11 mouse cellular contexts compared by ENCODE assay signal in genomic region chr15:102922012-102922362, GRCm38 (mm10). TPM values are rescaled to one million over a fixed set of nuclear protein-coding genes. Genes with fewer than 3 reads are reported as not detected.
DNase-seq lines count a peak whose midpoint lies in the region; ATAC-seq lines count a peak whose summit lies in the region.
"Had no signal": no experiment of that assay in that cellular context is flagged by ENCODE, and none has a peak within 500 bp of the region (broad histone marks: within the 10 kb centered on the region; RNA-seq: fewer than 3 reads in every experiment).

No protein-coding gene starts in this region.

- no peaks in the 10 kb centered on the region for H3K9me3 ChIP-seq in heart, embryonic 10.5 days
- H3K9me3 ChIP-seq in midbrain, embryonic 12.5 days, result no peaks in the 10 kb centered on the region
- no peaks in the 10 kb centered on the region for H3K9me3 ChIP-seq in midbrain, embryonic 15.5 days
- no peaks in the 10 kb centered on the region for H3K9me3 ChIP-seq in limb, embryonic 10.5 days (replicated peaks)
- H3K9me3 ChIP-seq: hindbrain, embryonic 15.5 days had no signal

- no peak overlapping the region for H3K4me2 ChIP-seq in midbrain, embryonic 12.5 days (replicated peaks)
- H3K4me2 ChIP-seq in midbrain, embryonic 15.5 days, result no peak overlapping the region
- H3K4me2 ChIP-seq: hindbrain, embryonic 15.5 days had no signal

- H3K27me3 ChIP-seq in heart, embryonic 10.5 days (ENCODE audit: insufficient read depth, poor library complexity, severe bottlenecking), result peaks cover 100% of the 10 kb centered on the region
- peaks cover 99% of the 10 kb centered on the region for H3K27me3 ChIP-seq in midbrain, embryonic 12.5 days
- peaks cover 94% of the 10 kb centered on the region for H3K27me3 ChIP-seq in midbrain, embryonic 15.5 days (replicated peaks)
- peaks cover 100% of the 10 kb centered on the region for H3K27me3 ChIP-seq in limb, embryonic 10.5 days (ENCODE audit: low read depth, poor library complexity, severe bottlenecking)

- no peaks in the 10 kb centered on the region for H3K36me3 ChIP-seq in heart, embryonic 10.5 days
- H3K36me3 ChIP-seq in midbrain, embryonic 12.5 days, result no peaks in the 10 kb centered on the region
- no peaks in the 10 kb centered on the region for H3K36me3 ChIP-seq in midbrain, embryonic 15.5 days (replicated peaks)
- no peaks in the 10 kb centered on the region for H3K36me3 ChIP-seq in limb, embryonic 10.5 days
- H3K36me3 ChIP-seq: hindbrain, embryonic 15.5 days had no signal

- DNase-seq in heart, embryonic 10.5 days (ENCODE audit: low spot score), result no peak
- no peak for DNase-seq in heart, adult 11 months
- peak; percentile 68 for DNase-seq in limb, embryonic 10.5 days (ENCODE audit: low spot score)
- DNase-seq in urinary bladder, postnatal 36 days (ENCODE audit: low spot score in 2 of 2), result peak; percentile 46 to 68
- DNase-seq in spleen, postnatal 10 days (ENCODE audit: low spot score in 2 of 2), result no peak

- no peak for ATAC-seq in midbrain, embryonic 12.5 days (ENCODE audit: low FRiP score, low read depth)
- ATAC-seq in midbrain, embryonic 15.5 days (replicated peaks), result no peak
- ATAC-seq in megakaryocyte, adult 5-6 weeks (ENCODE audit: poor library complexity, severe bottlenecking), result no peak

- H3K27ac ChIP-seq in heart, embryonic 10.5 days, result no peak overlapping the region
- H3K27ac ChIP-seq in midbrain, embryonic 12.5 days (replicated peaks), result no peak overlapping the region
- no peak overlapping the region for H3K27ac ChIP-seq in midbrain, embryonic 15.5 days
- H3K27ac ChIP-seq in limb, embryonic 10.5 days, result peak overlapping the region; percentile 66
- H3K27ac ChIP-seq: hindbrain, embryonic 15.5 days had no signal

- WGBS in heart, embryonic 10.5 days, result 0% methylated on average over 24 of the region's 24 CpGs
- 0% methylated on average over 17 of the region's 24 CpGs for WGBS in midbrain, embryonic 12.5 days
- under 1% methylated on average over 23 of the region's 24 CpGs for WGBS in midbrain, embryonic 15.5 days
- WGBS in limb, embryonic 10.5 days, result 0% methylated on average over 24 of the region's 24 CpGs

- peak overlapping the region; percentile 48 for H3K4me3 ChIP-seq in heart, embryonic 10.5 days
- H3K4me3 ChIP-seq in midbrain, embryonic 12.5 days, result peak overlapping the region; percentile 32; the same call in 1 of the 2 replicates
- H3K4me3 ChIP-seq in midbrain, embryonic 15.5 days, result no peak overlapping the region
- H3K4me3 ChIP-seq in limb, embryonic 10.5 days, result peak overlapping the region; percentile 41
- H3K4me3 ChIP-seq: hindbrain, embryonic 15.5 days had no signal

- peaks cover 15% of the 10 kb centered on the region for H3K4me1 ChIP-seq in heart, embryonic 10.5 days
- H3K4me1 ChIP-seq in midbrain, embryonic 12.5 days, result peaks cover 13% of the 10 kb centered on the region
- H3K4me1 ChIP-seq in midbrain, embryonic 15.5 days, result peaks cover 8% of the 10 kb centered on the region; the same call in 1 of the 2 replicates
- peaks cover 17% of the 10 kb centered on the region for H3K4me1 ChIP-seq in limb, embryonic 10.5 days

- H3K9ac ChIP-seq in midbrain, embryonic 12.5 days (replicated peaks), result no peak overlapping the region
- H3K9ac ChIP-seq in midbrain, embryonic 15.5 days, result no peak overlapping the region
- H3K9ac ChIP-seq: hindbrain, embryonic 15.5 days had no signal

RNA-seq across cellular contexts. Expression of gene Hoxc13, which starts 1.1 kb away (rescaled TPM):
- polyA plus RNA-seq in heart, embryonic 10.5 days (2016; fragmentation: Nextera tagmentation; extraction: Ambion mirVana), result not detected in 2 replicates
- 0.23 and 0.24 TPM in 2 replicates for polyA plus RNA-seq in midbrain, embryonic 12.5 days (2016; fragmentation: Nextera tagmentation; extraction: Ambion mirVana)
- polyA plus RNA-seq in midbrain, embryonic 15.5 days (2015; fragmentation: Nextera tagmentation; extraction: Ambion mirVana), result not detected in 2 replicates
- 0.51 and 1.2 TPM in 2 replicates for polyA plus RNA-seq in limb, embryonic 10.5 days (2016; fragmentation: Nextera tagmentation; extraction: Ambion mirVana)
- not detected in 2 replicates for total RNA-seq in megakaryocyte, adult 5-6 weeks (2015)
- not detected in 2 replicates for total RNA-seq in megakaryocyte, adult 5-6 weeks (2017)
- total RNA-seq: left cerebral cortex, postnatal 36 days; neutrophil, adult 5-6 weeks had no signal
- polyA plus RNA-seq: hindbrain, embryonic 15.5 days had no signal

RNA-seq across cellular contexts. Expression of gene Hoxc12, which starts 14.6 kb away (rescaled TPM):
- not detected in 2 replicates for polyA plus RNA-seq in heart, embryonic 10.5 days (2016; fragmentation: Nextera tagmentation; extraction: Ambion mirVana)
- polyA plus RNA-seq in midbrain, embryonic 12.5 days (2016; fragmentation: Nextera tagmentation; extraction: Ambion mirVana), result not detected in 2 replicates
- not detected in 2 replicates for polyA plus RNA-seq in midbrain, embryonic 15.5 days (2015; fragmentation: Nextera tagmentation; extraction: Ambion mirVana)
- 0.36 TPM in 1 of 2 replicates, not detected in the other for polyA plus RNA-seq in limb, embryonic 10.5 days (2016; fragmentation: Nextera tagmentation; extraction: Ambion mirVana)
- not detected in 2 replicates for total RNA-seq in megakaryocyte, adult 5-6 weeks (2015)
- total RNA-seq in megakaryocyte, adult 5-6 weeks (2017), result not detected in 2 replicates
- total RNA-seq: left cerebral cortex, postnatal 36 days; neutrophil, adult 5-6 weeks had no signal
- polyA plus RNA-seq: hindbrain, embryonic 15.5 days had no signal

RNA-seq across cellular contexts. Expression of gene Hoxc11, which starts 32.2 kb away (rescaled TPM):
- not detected in 2 replicates for polyA plus RNA-seq in heart, embryonic 10.5 days (2016; fragmentation: Nextera tagmentation; extraction: Ambion mirVana)
- polyA plus RNA-seq in midbrain, embryonic 12.5 days (2016; fragmentation: Nextera tagmentation; extraction: Ambion mirVana), result not detected in 2 replicates
- not detected in 2 replicates for polyA plus RNA-seq in midbrain, embryonic 15.5 days (2015; fragmentation: Nextera tagmentation; extraction: Ambion mirVana)
- polyA plus RNA-seq in limb, embryonic 10.5 days (2016; fragmentation: Nextera tagmentation; extraction: Ambion mirVana), result 2.4 and 4.7 TPM in 2 replicates
- total RNA-seq in megakaryocyte, adult 5-6 weeks (2015), result not detected in 2 replicates
- not detected in 2 replicates for total RNA-seq in megakaryocyte, adult 5-6 weeks (2017)
- total RNA-seq: left cerebral cortex, postnatal 36 days; neutrophil, adult 5-6 weeks had no signal
- polyA plus RNA-seq: hindbrain, embryonic 15.5 days had no signal

RNA-seq across cellular contexts. Expression of gene Hoxc10, which starts 44.6 kb away (rescaled TPM):
- 0.07 and 0.62 TPM in 2 replicates for polyA plus RNA-seq in heart, embryonic 10.5 days (2016; fragmentation: Nextera tagmentation; extraction: Ambion mirVana)
- not detected in 2 replicates for polyA plus RNA-seq in midbrain, embryonic 12.5 days (2016; fragmentation: Nextera tagmentation; extraction: Ambion mirVana)
- polyA plus RNA-seq in midbrain, embryonic 15.5 days (2015; fragmentation: Nextera tagmentation; extraction: Ambion mirVana), result not detected in 2 replicates
- polyA plus RNA-seq in limb, embryonic 10.5 days (2016; fragmentation: Nextera tagmentation; extraction: Ambion mirVana), result 21.4 and 51.4 TPM in 2 replicates
- total RNA-seq in megakaryocyte, adult 5-6 weeks (2015), result not detected in 2 replicates
- not detected in 2 replicates for total RNA-seq in megakaryocyte, adult 5-6 weeks (2017)
- total RNA-seq: left cerebral cortex, postnatal 36 days; neutrophil, adult 5-6 weeks had no signal
- polyA plus RNA-seq: hindbrain, embryonic 15.5 days had no signal

RNA-seq across cellular contexts. Expression of gene Hoxc5, which starts 45.3 kb away (rescaled TPM):
- polyA plus RNA-seq in heart, embryonic 10.5 days (2016; fragmentation: Nextera tagmentation; extraction: Ambion mirVana), result 0.60 and 5.5 TPM in 2 replicates
- 0.26 TPM in 1 of 2 replicates, not detected in the other for polyA plus RNA-seq in midbrain, embryonic 12.5 days (2016; fragmentation: Nextera tagmentation; extraction: Ambion mirVana)
- 0.09 TPM in 1 of 2 replicates, not detected in the other for polyA plus RNA-seq in midbrain, embryonic 15.5 days (2015; fragmentation: Nextera tagmentation; extraction: Ambion mirVana)
- 10.6 and 12.7 TPM in 2 replicates for polyA plus RNA-seq in limb, embryonic 10.5 days (2016; fragmentation: Nextera tagmentation; extraction: Ambion mirVana)
- not detected in 2 replicates for total RNA-seq in megakaryocyte, adult 5-6 weeks (2015)
- not detected in 2 replicates for total RNA-seq in megakaryocyte, adult 5-6 weeks (2017)
- total RNA-seq: left cerebral cortex, postnatal 36 days; neutrophil, adult 5-6 weeks had no signal

Comparison
In these comparisons a context has a peak if more than half of its experiments do, and no peak if none do; other contexts are left out.
1. DNase-seq: peak in limb, embryonic 10.5 days (single experiment) and urinary bladder, postnatal 36 days (2 of 2); none in heart, embryonic 10.5 days (single experiment), heart, adult 11 months (single experiment) and spleen, postnatal 10 days (0 of 2).